Mouse (Mus musculus): ENCODE measurements around the gene Ube2k.

Gene Ube2k

DNA sequence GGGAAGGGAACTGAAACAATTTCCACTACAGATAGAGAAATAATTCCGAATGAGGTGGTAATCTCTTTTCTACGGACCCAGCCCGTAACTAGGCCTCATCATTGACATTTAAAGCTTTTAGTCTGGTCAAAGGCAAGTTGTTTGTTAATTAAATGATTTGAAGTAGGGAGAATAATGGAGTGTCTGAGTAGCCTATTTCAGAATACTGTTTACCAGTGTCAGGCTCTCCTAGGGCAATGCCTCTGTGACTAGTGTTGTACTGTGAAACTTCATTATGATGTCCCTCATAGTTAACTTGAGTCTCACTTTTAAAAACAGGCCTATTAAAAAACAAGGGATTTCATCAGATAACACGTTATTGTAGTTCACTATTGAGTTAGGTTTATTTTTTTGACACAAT is 1.1 kb downstream of the Ube2k start:
- no peak for DNase-seq (ENCODE audit: low spot score)

DNA sequence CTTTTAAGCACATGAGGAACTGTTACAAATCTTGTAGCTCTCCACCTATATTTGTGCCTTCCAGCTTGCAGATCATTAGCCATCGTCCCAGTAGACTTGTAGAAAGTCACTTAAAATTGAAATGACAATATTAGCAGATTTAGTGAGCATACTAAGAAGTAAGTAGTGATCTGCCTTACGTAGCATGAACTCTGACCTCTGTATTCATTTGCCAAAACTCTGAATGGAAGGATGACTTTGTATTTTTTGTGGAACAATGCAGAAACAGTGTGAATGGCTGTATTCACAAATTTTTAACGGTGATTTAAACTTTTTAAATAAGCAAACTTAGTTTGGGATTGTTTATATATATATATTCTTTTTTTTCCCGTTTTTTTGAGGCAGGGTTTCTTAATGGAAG is 1.8 kb downstream of the Ube2k start:
- DNase-seq (ENCODE audit: low spot score): no peak

DNA sequence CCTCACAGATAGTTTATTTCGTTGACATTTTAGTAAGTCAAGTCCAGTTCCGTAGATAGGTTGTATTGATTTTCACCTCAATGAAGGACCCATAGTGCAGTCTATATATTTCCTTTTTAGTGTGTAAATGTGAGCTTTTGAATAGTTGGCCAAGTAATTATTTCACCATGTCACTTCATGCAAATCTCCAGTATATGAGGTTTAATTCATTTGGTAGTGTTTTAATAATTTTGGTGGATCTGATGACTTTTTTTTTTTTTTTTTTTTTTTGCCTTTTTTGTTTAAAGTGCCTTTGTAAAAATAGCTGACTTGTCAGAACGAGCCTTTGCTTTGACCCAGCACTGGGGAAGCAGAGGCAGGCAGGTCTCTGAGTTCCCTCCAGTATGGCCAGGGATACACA is 2.8 kb downstream of the Ube2k start:
- no peak for DNase-seq (ENCODE audit: low spot score)

GRCm38 (mm10) chr5:65541889-65542288 is 4.9 kb downstream of the Ube2k start:
- no peak for DNase-seq (ENCODE audit: low spot score)

DNA sequence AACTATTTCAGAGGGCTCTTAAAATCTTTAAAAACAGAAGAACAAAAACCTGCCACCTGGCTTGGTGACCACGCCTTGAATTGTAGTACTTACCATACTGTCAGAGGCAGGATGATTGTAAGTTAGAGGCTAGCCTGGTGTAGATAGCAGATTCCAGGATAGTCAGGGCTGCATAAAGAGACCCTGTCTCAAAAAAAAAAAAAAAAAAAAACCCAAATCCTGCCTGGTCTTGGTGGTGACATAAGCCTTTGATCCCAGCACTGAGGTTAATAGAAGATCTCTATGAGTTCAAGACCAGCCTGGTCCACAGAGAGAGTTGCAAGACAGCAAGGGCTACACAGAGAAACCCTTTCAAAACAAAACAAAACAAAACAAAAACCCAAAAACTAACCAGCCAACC is 6.5 kb downstream of the Ube2k start:
- no peak for DNase-seq (ENCODE audit: low spot score)

DNA sequence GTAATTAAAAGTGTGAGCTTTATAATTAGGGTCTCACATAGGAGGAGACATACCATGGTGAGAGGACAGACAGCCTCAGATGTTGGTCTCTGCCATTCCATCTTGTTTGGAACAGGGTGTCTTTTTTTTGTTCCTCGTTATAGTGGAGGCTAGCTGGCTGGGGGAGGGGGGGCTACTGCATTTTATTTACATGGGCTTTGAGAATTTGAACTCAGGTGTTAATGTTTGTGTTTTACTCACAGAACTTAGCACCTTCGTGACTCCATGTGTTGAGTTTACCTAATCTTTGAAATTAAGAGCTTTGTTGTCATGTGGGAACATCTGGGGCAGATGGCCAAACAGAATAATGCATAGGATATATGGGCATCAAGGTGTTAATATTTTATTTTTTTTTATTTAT is 7.6 kb downstream of the Ube2k start:
- no peak for DNase-seq (ENCODE audit: low spot score)

DNA sequence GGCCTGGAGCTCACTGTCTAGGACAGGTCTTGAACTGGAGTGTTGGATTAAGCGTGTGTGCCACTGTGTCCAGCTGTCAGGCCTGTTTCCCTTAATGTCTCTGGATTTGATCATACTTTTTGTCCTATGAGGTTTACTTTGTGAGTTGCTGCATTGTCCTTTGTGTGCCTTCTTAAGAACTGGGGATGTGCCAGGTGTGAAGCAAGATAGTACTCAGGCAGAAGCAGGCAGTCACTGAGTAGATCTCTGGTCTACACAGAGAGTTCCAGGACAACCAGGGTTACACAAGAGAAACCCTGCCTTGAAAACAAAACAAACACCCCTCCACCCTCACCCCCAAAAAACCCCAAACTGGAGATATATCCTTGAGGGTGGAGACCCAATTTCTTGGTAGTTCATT is 12.6 kb downstream of the Ube2k start:
- no peak for DNase-seq (ENCODE audit: low spot score)

DNA sequence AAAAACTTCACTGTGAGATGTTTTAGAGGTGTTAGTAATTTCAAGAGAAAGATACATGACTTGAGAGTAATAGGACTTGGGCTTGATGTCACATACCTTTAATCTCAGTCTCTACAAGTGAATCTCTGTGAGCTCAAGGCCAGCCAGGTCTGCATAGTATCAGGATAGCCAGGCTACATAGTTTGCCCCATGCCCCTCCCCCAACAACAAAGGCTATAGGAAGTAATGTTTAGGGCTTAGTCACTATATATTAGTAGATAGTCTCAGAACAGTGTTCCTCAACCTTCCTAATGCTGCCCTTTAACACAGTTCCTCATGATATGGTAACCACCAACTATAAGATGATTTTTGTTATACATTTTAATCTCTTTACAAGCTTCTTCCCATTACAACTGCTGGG is 20.1 kb downstream of the Ube2k start:
- no peak for DNase-seq (ENCODE audit: low spot score)

GRCm38 (mm10) chr5:65561125-65561893 is 24.3 kb downstream of the Ube2k start:
- no peak for DNase-seq (ENCODE audit: low spot score)

- no peak for DNase-seq (ENCODE audit: low spot score)
These were observed 28.5 kb downstream of the Ube2k start for GRCm38 (mm10) chr5:65565486-65565885.

DNA sequence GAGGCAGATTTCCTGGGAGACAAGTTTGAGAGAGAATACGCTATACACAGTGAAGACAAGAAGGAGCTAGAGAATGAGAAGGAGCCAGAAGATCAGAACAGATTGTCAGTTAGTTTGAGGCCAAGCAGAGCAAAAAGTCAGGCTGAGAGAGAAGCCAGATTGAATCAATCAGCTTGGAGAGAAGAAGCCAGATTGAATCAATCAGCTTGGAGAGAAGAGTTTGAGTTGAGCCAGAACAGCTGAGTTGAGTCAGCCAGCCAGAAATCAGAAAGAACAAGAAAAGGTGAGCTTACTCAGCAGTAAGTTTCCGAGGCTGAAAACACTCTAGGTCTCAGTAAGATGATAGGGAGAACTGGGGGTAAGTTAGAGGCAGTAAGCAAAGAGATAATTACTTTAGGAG is 37.8 kb downstream of the Ube2k start:
- DNase-seq (ENCODE audit: low spot score): no peak

- no peak for DNase-seq (ENCODE audit: low spot score)
These were observed 38.9 kb downstream of the Ube2k start for GRCm38 (mm10) chr5:65575896-65576295.

GRCm38 (mm10) chr5:65578545-65578944 is 41.5 kb downstream of the Ube2k start:
- no peak for DNase-seq (ENCODE audit: low spot score)

GRCm38 (mm10) chr5:65586291-65586690 is 49.3 kb downstream of the Ube2k start:
- DNase-seq (ENCODE audit: low spot score): no peak

- no peak for DNase-seq (ENCODE audit: low spot score)
These were observed 53.2 kb downstream of the Ube2k start for GRCm38 (mm10) chr5:65590199-65590598.

DNA sequence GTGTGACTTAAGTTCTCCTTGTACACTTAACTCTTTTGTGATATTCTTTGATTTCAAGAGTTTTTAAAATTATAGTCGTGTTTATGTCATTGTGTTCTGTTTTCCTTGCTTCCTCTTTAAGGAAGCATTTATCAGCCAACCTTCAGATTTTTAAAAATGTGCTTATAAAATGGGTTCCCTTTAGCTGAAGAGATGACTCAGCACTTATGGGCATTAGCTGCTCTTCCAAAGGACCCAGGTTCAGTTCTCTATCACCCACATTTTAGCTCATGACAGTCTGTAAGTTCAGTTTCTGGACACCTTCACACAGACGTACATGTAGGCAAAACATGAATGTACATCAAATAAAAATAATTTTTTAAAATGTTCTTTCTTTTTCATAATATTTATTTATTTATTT is 55.4 kb downstream of the Ube2k start:
- DNase-seq (ENCODE audit: low spot score): no peak

DNA sequence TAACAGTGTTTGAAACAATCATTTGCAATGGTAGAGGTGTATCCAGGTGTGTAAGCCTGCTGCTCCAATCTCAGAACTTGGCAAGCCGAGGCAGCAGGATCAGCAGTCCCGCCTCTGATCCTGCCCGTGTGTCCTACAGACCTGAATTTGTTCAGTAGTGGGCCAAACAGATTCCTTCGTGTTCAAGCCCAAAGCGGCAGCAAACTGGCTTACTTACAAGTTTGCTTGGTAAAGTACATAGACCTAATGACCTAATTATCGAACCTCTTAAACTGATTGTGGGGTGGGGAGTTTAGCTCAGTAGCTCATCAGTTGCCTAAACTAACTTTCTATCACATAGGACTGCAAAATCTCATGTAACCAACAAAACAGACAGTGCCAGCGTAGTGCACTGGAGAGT is 62.6 kb downstream of the Ube2k start:
- DNase-seq (ENCODE audit: low spot score): no peak

GRCm38 (mm10) chr5:65606820-65607219 is 69.8 kb downstream of the Ube2k start:
- DNase-seq (ENCODE audit: low spot score): no peak

GRCm38 (mm10) chr5:65609769-65610168 is 72.7 kb downstream of the Ube2k start:
- no peak for DNase-seq (ENCODE audit: low spot score)

- no peak for DNase-seq (ENCODE audit: low spot score)
These were observed 73.5 kb downstream of the Ube2k start for GRCm38 (mm10) chr5:65610541-65610940.

DNA sequence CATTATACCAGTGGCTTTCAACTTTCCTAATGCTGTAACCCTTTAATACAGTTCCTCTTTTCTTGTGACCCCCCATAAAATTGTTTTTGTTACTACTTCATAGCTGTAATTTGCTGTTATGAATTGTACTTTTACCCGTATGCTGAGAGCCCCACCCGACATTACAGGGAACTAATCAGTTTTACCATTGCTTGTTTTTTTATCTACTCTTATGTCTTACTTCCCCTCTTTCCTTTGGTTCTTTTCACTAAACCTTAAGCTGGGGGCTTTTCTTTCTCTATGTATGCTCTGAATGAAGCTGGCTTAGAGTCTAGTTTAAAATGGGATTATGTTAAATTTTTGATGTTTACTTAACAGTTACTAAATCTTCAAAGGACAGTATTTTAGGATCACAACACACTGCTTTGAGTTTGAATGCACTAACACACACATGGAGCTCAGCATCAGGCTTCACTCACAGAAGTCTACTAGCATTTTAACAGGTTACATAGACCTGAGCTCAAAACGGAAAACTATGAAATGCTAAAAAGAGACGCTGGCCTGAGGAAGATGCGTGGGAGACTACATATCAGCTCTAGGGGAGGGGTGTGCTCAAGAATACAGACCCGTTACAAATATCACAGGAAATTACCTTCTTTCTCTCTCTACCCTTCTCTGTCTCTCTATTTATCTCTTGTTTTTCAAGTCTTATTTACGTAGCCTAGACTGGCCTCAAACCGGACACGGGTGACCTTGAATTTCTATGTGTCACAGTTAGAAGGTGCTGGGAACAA is 76.3 kb downstream of the Ube2k start:
- no peak for DNase-seq (ENCODE audit: low spot score)

DNA sequence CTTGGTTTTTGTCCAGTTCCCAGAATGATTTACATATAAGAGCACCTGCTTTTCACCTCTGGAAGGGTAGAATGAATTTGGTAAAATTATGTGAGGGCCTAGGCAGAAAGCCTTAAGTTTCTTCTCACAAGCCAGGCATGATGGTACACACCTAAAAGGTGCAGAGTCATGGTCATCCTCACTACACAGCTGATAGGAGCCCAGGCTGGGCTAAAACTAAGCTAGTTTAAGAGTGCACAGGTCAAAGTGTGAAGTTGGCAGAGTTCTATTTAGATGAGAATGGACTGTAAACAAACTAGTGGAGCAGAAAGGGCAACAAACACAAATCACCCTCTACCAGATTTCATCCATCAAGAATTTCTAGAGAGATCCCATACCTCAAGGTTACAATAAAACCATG is 87.3 kb downstream of the Ube2k start:
- no peak for DNase-seq (ENCODE audit: low spot score)

DNA sequence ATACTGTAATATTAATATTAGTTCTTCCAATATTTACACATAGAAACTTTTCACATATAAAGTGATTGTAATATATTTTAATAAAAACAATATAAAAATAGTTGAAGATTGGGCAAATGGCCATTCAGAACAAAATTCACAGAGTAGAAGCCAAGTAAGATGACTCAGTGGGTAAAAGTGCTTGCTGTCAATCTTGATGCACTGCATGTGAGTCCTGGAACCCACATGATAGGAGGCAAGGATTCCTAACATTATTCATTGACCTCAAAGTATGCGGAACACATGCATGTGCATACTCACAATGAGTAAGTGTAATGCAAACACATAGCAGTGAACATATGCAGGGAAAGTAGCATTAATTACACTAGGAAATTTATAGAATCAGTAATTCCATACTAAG is 101.9 kb downstream of the Ube2k start:
- DNase-seq (ENCODE audit: low spot score): no peak

All from urinary bladder, postnatal 25 days (tissue).